Mouse (Mus musculus): ENCODE results near the gene Oaz2.

DNA sequence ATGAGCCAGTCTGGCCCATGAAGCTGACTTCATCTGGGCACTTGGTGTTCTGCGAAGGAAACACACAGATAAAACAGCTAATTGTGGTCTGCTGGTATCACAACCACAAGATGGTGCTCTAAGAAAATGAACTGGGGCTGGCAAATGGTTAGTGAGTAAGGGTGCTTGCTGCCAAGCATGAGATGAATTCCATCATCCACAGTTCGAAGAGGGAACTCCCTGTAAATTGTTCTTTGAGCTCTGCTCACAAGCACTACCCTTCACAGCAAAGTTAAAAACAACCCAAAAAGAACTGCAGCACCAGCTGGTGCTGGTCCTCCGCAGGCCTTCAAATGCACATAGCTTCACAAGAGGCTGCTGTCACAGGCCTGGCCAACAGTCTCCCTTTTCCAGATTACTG lies 27.8 kb downstream of the Oaz2 start:
- no peak for TF ChIP-seq SRF (IDR thresholded peaks at IDR 0.05; ENCODE audit: control insufficient read depth, insufficient read length, low read depth)
- no peak for TF ChIP-seq POLR2A (IDR thresholded peaks at IDR 0.05; ENCODE audit: insufficient read length, low read depth)
- TF ChIP-seq TCF12 (IDR thresholded peaks at IDR 0.05; ENCODE audit: insufficient read depth, poor library complexity, severe bottlenecking): no peak
- no peak for TF ChIP-seq USF1 (IDR thresholded peaks at IDR 0.05; ENCODE audit: low read depth)
- TF ChIP-seq REST (IDR thresholded peaks at IDR 0.05; ENCODE audit: insufficient read depth, insufficient read length): no peak
- no peak for TF ChIP-seq CEBPB (IDR thresholded peaks at IDR 0.05; ENCODE audit: insufficient read depth, poor library complexity, severe bottlenecking)
- TF ChIP-seq POLR2AphosphoS2 (IDR thresholded peaks at IDR 0.05; ENCODE audit: insufficient read length, low read depth): no peak
- TF ChIP-seq E2F4 (IDR thresholded peaks at IDR 0.05; ENCODE audit: insufficient read depth): no peak
- no peak for TF ChIP-seq MYOG (IDR thresholded peaks at IDR 0.05; ENCODE audit: control insufficient read depth in 1 of 3, insufficient read depth in 1 of 3, insufficient read length in 2 of 3, low read depth in 2 of 3)
- no peak for TF ChIP-seq MAX (IDR thresholded peaks at IDR 0.05; ENCODE audit: low read depth)
